Mouse (Mus musculus): Measurements from ENCODE around the gene Fnbp1.
"Not testable (repeated sequence)": the region's sequence is repeated elsewhere in the genome, so short reads cannot be mapped to it uniquely, and the experiment has no call there.

The Fnbp1 gene

GRCm38 (mm10) chr2:31141867-31142454 lies at the start of gene Fnbp1:
Gene Fnbp1, minus strand, starts transcription at chr2:31142008.
- DNase-seq (ENCODE audit: low read depth, low spot score), result peak; percentile 94

GRCm38 (mm10) chr2:31189654-31190053 lies 47.8 kb upstream of the Fnbp1 start:
- DNase-seq (ENCODE audit: low read depth, low spot score), result no peak

- DNase-seq (ENCODE audit: low read depth, low spot score), result no peak
These were observed 46.9 kb upstream of the Fnbp1 start for GRCm38 (mm10) chr2:31188691-31189090.

- DNase-seq (ENCODE audit: low read depth, low spot score), result peak; percentile 33
These were observed 42.0 kb upstream of the Fnbp1 start for GRCm38 (mm10) chr2:31183830-31184229.

GRCm38 (mm10) chr2:31182786-31183330 lies 41.0 kb upstream of the Fnbp1 start:
- DNase-seq (ENCODE audit: low read depth, low spot score), result no peak

GRCm38 (mm10) chr2:31180081-31180551 lies 38.3 kb upstream of the Fnbp1 start:
- DNase-seq (ENCODE audit: low read depth, low spot score), result peak; percentile 70

- peak; percentile 28 for DNase-seq (ENCODE audit: low read depth, low spot score)
These were observed 37.7 kb upstream of the Fnbp1 start for GRCm38 (mm10) chr2:31179471-31179870.

- peak; percentile 28 for DNase-seq (ENCODE audit: low read depth, low spot score)
These were observed 36.8 kb upstream of the Fnbp1 start for GRCm38 (mm10) chr2:31178593-31178992.

- DNase-seq (ENCODE audit: low read depth, low spot score), result peak; percentile 54
These were observed 31.5 kb upstream of the Fnbp1 start for GRCm38 (mm10) chr2:31173290-31173689.

- peak; percentile 50 for DNase-seq (ENCODE audit: low read depth, low spot score)
These were observed 30.7 kb upstream of the Fnbp1 start for GRCm38 (mm10) chr2:31172536-31172935.

GRCm38 (mm10) chr2:31172001-31172400 lies 30.2 kb upstream of the Fnbp1 start:
- DNase-seq (ENCODE audit: low read depth, low spot score), result peak; percentile 67

GRCm38 (mm10) chr2:31170164-31170563 lies 28.4 kb upstream of the Fnbp1 start:
- DNase-seq (ENCODE audit: low read depth, low spot score), result no peak

- DNase-seq (ENCODE audit: low read depth, low spot score), result no peak
These were observed 27.2 kb upstream of the Fnbp1 start for GRCm38 (mm10) chr2:31169001-31169400.

- not testable (repeated sequence) for DNase-seq (ENCODE audit: low read depth, low spot score)
These were observed 25.8 kb upstream of the Fnbp1 start for GRCm38 (mm10) chr2:31167571-31167970.

- peak; percentile 37 for DNase-seq (ENCODE audit: low read depth, low spot score)
These were observed 23.7 kb upstream of the Fnbp1 start for GRCm38 (mm10) chr2:31165529-31165928.

GRCm38 (mm10) chr2:31164841-31165455 lies 23.1 kb upstream of the Fnbp1 start:
- peak; percentile 59 for DNase-seq (ENCODE audit: low read depth, low spot score)

GRCm38 (mm10) chr2:31163361-31164118 lies 21.7 kb upstream of the Fnbp1 start:
- DNase-seq (ENCODE audit: low read depth, low spot score), result no peak

- DNase-seq (ENCODE audit: low read depth, low spot score), result no peak
These were observed 19.8 kb upstream of the Fnbp1 start for GRCm38 (mm10) chr2:31161620-31162019.

GRCm38 (mm10) chr2:31160147-31160920 lies 18.5 kb upstream of the Fnbp1 start:
- DNase-seq (ENCODE audit: low read depth, low spot score), result no peak

- DNase-seq (ENCODE audit: low read depth, low spot score), result no peak
These were observed 15.0 kb upstream of the Fnbp1 start for GRCm38 (mm10) chr2:31156846-31157245.
